Mouse (Mus musculus): ENCODE results near the gene Zfp688.
"Not testable (repeated sequence)": the region's sequence is repeated elsewhere in the genome, so short reads cannot be mapped to it uniquely, and the experiment has no call there.

Zfp688 gene

GRCm38 (mm10) chr7:127421388-127422191 is at the start of gene Zfp688:
Zfp688 (minus strand) TSS chr7:127422068.
- in situ Hi-C loops (cut with MboI; ENCODE audit: low sequenced_read_pairs) = no loop called here

- in situ Hi-C loops (cut with MboI; ENCODE audit: low sequenced_read_pairs) = no loop called here
Measured at GRCm38 (mm10) chr7:127471646-127472010, 49.8 kb upstream of the Zfp688 start.

- in situ Hi-C loops (cut with MboI; ENCODE audit: low sequenced_read_pairs) = no loop called here
Measured at GRCm38 (mm10) chr7:127470743-127471645, 49.1 kb upstream of the Zfp688 start.

GRCm38 (mm10) chr7:127470011-127470715 is 48.3 kb upstream of the Zfp688 start:
- in situ Hi-C loops (cut with MboI; ENCODE audit: low sequenced_read_pairs) = no loop called here

DNA sequence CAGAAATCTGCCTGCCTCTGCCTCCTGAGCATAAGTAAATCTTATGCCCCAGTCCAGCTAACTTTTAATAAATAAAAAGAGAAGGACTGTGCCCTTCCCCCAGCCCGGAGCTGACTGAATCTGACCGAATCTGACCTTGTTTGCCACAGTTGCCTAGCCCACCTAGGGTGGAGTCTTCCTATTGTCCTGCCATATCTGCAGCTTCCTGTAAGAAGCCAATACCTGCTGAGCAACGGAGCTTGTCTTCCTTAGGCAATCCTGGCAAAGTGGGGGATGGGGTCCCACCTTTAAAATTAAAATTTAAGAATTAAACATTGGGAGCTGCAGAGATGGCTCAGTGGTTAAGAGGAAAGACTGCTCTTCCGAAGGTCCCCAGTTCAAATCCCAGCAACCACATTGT is 44.7 kb upstream of the Zfp688 start:
- in situ Hi-C loops (cut with MboI; ENCODE audit: low sequenced_read_pairs) = no loop called here

GRCm38 (mm10) chr7:127465670-127466069 is 43.8 kb upstream of the Zfp688 start:
- in situ Hi-C loops (cut with MboI; ENCODE audit: low sequenced_read_pairs) = not testable (repeated sequence)

DNA sequence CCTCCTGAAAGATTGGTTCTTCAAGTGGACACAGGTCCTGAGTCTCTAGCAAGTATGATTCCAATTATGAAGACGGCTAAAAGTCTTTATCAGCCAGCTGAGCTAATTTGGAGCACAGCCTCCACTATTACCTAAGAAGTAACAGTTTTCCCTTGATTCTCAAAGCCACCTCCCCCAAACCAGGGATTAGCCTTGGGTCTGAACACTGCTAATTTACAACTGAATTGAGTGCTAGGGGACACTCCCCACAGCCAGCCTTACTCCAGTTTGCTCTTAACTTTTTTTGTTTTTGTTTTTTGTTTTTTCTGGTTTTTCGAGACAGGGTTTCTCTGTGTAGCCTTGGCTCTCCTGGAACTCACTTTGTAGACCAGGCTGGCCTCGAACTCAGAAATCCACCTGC is 43.3 kb upstream of the Zfp688 start:
- in situ Hi-C loops (cut with MboI; ENCODE audit: low sequenced_read_pairs) = no loop called here

- in situ Hi-C loops (cut with MboI; ENCODE audit: low sequenced_read_pairs) = not testable (repeated sequence)
Measured at GRCm38 (mm10) chr7:127459311-127459710, 37.4 kb upstream of the Zfp688 start, which contains the start of gene Prr14. Prr14 (plus strand) TSS chr7:127459611.

- in situ Hi-C loops (cut with MboI; ENCODE audit: low sequenced_read_pairs) = not testable (repeated sequence)
Measured at GRCm38 (mm10) chr7:127458371-127459122, 36.7 kb upstream of the Zfp688 start.

GRCm38 (mm10) chr7:127454905-127455304 is 33.0 kb upstream of the Zfp688 start:
- in situ Hi-C loops (cut with MboI; ENCODE audit: low sequenced_read_pairs) = no loop called here

GRCm38 (mm10) chr7:127453056-127453455 is 31.2 kb upstream of the Zfp688 start:
- in situ Hi-C loops (cut with MboI; ENCODE audit: low sequenced_read_pairs) = no loop called here

DNA sequence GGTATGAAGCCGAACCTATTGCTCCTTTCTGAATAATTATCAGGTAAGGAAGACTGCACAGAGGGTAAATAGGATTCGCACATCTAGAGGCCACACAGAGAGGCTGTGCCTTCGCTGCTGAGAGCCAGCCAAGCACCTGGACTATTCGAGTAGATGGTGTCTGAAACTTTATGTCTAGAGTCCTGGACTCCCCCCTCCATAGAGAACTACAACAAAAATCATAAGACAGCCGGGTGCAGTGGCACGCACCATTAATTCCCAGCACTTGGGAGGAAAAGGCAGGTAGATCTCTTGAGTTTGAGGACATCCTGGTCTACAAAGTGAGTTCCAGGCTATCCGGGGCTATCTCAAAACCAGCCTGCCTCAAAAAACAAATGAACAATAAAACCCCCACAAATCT is 28.1 kb upstream of the Zfp688 start:
- in situ Hi-C loops (cut with MboI; ENCODE audit: low sequenced_read_pairs) = no loop called here

DNA sequence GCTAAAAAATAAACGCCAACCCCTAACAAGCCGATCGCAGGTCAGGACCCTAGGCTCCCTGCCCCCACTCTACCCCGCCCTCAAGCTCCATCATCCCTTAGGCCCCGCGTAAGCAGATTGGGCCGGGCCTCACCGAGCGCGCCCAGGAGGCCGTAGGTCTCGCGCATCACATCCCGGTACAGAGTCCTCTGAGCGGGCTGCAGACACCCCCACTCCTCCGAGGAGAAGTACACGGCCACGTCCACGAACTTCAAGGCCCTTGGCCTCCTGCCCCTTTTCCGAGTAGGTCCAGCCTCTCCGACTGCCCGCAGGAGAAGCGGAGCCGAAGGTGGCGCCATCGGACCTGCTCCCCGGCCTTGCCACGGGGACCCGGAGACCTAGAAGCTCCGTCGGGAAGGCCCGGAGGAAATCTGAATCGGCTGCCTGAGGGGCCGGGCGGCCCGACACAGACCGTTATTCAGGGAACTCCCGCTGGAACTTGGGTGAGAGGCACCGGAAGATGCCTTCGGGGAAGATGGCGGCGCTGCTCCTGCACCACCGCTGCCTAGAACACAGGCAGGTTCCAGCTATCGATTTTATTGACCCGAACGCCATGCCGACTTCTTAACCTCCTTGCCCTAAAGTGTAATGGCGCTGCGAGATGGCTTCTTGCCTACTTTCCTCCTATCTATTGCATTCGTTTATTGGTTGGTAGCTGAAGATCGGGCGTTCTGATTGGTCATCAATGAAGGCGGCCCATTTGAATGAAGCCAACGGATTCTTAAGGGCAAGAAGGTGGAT is 26.8 kb upstream of the Zfp688 start, which contains the start of gene Zfp689:
Gene Zfp689 (minus strand): TSS at position 638 of the 780 bp plus-strand sequence.
- in situ Hi-C loops (cut with MboI; ENCODE audit: low sequenced_read_pairs) = no loop called here

DNA sequence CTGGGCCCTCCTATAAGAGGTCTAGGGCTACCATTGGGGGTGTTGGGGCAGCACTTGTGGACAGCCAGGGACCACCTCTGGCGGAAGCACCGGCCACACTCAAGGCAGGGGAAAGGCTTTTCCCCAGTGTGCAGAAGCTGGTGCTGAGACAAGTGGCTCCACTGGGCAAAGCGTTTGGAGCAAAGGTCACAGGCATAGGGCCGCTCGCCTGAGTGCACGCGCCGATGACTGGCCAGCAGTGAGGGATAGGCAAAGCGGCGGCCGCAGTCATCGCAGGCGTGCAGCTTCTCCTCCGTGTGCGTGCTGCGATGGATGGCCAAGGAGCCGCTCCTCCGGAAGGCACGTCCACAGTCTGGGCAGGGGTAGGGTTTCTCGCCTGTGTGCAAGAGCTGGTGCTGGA is 22.1 kb upstream of the Zfp688 start:
- in situ Hi-C loops (cut with MboI; ENCODE audit: low sequenced_read_pairs) = no loop called here

- in situ Hi-C loops (cut with MboI; ENCODE audit: low sequenced_read_pairs) = no loop called here
Measured at GRCm38 (mm10) chr7:127437724-127438123, 15.9 kb upstream of the Zfp688 start.

- in situ Hi-C loops (cut with MboI; ENCODE audit: low sequenced_read_pairs) = no loop called here
Measured at GRCm38 (mm10) chr7:127435206-127435605, 13.3 kb upstream of the Zfp688 start.

DNA sequence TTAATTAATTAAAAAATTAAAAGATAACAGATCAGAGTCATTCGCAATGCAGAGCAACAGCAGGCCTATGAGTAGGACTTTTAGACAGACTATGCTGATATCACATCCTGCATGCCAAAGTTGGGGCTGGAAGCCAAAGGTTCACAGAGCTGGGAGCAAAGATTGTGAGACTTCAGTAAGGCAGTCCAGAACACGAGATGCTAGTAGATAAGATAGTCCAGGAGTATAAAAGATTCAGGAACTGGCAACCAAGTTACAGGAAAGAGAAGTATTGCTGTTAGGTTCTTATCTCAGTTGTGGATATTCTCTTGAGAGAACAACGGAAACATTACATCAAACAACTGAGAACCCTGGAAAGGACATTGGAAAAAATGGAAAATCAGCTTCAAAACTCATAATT is 4.5 kb upstream of the Zfp688 start:
- in situ Hi-C loops (cut with MboI; ENCODE audit: low sequenced_read_pairs) = no loop called here

DNA sequence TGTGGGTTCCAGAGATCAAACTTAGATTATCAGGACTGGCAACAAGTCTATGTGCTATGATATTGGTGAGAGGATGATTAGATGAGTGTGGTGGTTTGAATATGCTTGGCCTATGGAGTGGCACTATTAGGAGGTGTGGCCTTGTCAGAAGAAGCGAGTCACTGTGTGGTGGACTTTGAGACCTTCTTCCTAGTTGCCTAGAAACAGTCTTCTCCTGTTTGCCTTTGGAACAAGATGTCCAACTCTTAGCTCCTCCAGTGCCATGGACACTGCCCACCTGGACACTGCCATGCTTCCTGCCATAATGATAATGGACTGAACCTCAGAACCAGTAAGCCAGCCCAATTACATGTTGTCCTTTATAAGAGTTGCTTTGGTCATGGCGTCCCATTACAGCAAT is 4.0 kb upstream of the Zfp688 start:
- in situ Hi-C loops (cut with MboI; ENCODE audit: low sequenced_read_pairs) = no loop called here

DNA sequence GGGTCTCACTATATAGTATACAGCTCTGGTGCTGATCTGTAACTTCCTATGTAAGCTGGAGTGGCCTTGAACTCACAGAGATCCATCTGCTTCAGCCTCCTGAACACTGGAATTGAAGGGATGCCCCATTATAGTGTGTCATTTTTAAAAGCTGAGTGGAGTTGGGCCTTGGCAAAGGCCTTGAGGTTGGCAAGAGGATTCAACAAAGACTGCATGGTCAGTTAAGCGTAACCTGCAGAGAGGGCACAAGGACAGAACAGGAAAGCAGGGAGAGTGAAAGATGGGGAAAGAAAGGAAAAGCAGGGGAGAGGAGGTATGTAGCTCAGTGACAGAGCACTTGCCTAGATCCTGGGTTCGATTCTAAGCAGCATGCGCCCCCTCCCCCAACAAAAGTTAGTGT is 3.4 kb upstream of the Zfp688 start:
- in situ Hi-C loops (cut with MboI; ENCODE audit: low sequenced_read_pairs) = no loop called here

DNA sequence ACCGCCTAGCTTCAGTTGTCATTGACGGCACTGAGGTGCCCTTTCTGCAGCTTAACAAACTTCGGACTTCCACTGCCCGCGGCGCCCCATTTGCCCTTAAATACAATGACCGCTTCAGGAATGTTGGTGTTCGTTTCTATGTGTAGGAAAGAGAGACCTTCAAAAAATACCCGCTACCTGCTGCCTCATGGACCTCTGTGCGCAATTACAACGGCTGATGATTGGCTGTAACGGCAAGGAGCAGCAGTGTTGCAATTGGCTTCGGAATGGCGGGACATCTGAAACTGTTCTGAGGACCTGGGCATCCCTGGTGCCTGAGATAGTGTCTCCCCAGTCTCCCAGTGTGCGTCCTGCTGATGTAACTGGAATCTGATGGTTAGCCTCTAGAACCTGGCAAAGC is 379 bp upstream of the Zfp688 start:
- in situ Hi-C loops (cut with MboI; ENCODE audit: low sequenced_read_pairs) = no loop called here
